Mouse (Mus musculus): ENCODE data around the gene Arl10.

- TF ChIP-seq CTCF (IDR thresholded peaks at IDR 0.05; ENCODE audit: insufficient read depth, low read depth, low read length) = no peak
- no peak for TF ChIP-seq POLR2A (IDR thresholded peaks at IDR 0.05; ENCODE audit: insufficient read depth, low read depth, low read length)
Measured at GRCm38 (mm10) chr13:54572621-54573020, 2.2 kb upstream of the Arl10 start.

All from olfactory bulb, adult 2 months (tissue).